Mouse (Mus musculus) thymus, postnatal 10 days (tissue): ENCODE results near the gene Dnal4.

ENCODE experiments used
- DNase-seq, 2 experiments: peaks; one replicate each; pipeline ENCODE4 v3.0.0; 2021; ENCODE audit warnings: low spot score in 2 of 2

The Dnal4 gene

GRCm38 (mm10) chr15:79763601-79764246 is 13.9 kb downstream of the Dnal4 start:
- no peak for DNase-seq

- DNase-seq: no peak
These were observed 14.6 kb downstream of the Dnal4 start for GRCm38 (mm10) chr15:79763001-79763400.

- DNase-seq: no peak
These were observed 16.7 kb downstream of the Dnal4 start for GRCm38 (mm10) chr15:79760956-79761355.

- no peak for DNase-seq
These were observed 20.5 kb downstream of the Dnal4 start for GRCm38 (mm10) chr15:79757118-79757517.

- DNase-seq: no peak
These were observed 21.5 kb downstream of the Dnal4 start for GRCm38 (mm10) chr15:79755977-79756625.

GRCm38 (mm10) chr15:79755176-79755575 is 22.5 kb downstream of the Dnal4 start:
- no peak for DNase-seq

GRCm38 (mm10) chr15:79753873-79754272 is 23.8 kb downstream of the Dnal4 start:
- DNase-seq: no peak

- no peak for DNase-seq
These were observed 24.3 kb downstream of the Dnal4 start for GRCm38 (mm10) chr15:79753420-79753752.

- DNase-seq: peak; percentile 55 to 71
These were observed 24.8 kb downstream of the Dnal4 start for GRCm38 (mm10) chr15:79752742-79753419.

- DNase-seq: no peak
These were observed 25.9 kb downstream of the Dnal4 start for GRCm38 (mm10) chr15:79751772-79752171.

GRCm38 (mm10) chr15:79750266-79750665 is 27.4 kb downstream of the Dnal4 start:
- DNase-seq: no peak

- DNase-seq: no peak
These were observed 28.5 kb downstream of the Dnal4 start for GRCm38 (mm10) chr15:79749162-79749561.

GRCm38 (mm10) chr15:79747998-79748397 is 29.7 kb downstream of the Dnal4 start:
- peak; percentile 22 to 50 for DNase-seq

GRCm38 (mm10) chr15:79745883-79746282 is 31.8 kb downstream of the Dnal4 start:
- no peak for DNase-seq

- DNase-seq: no peak
These were observed 32.3 kb downstream of the Dnal4 start for GRCm38 (mm10) chr15:79745312-79745711.

- no peak for DNase-seq
These were observed 32.9 kb downstream of the Dnal4 start for GRCm38 (mm10) chr15:79744742-79745141.

GRCm38 (mm10) chr15:79744001-79744400 is 33.6 kb downstream of the Dnal4 start:
- DNase-seq: no peak

GRCm38 (mm10) chr15:79742706-79743023 is 35.0 kb downstream of the Dnal4 start:
- no peak for DNase-seq

GRCm38 (mm10) chr15:79741921-79742705 is 35.5 kb downstream of the Dnal4 start, which contains the start of gene Sun2:
Gene Sun2 (minus strand): TSS chr15:79742536.
- peak; percentile 90 to 93 for DNase-seq

GRCm38 (mm10) chr15:79741173-79741858 is 36.3 kb downstream of the Dnal4 start:
- DNase-seq: peak; percentile 48 to 53

- no peak for DNase-seq
These were observed 36.9 kb downstream of the Dnal4 start for GRCm38 (mm10) chr15:79740739-79741138.

GRCm38 (mm10) chr15:79734311-79734710 is 43.3 kb downstream of the Dnal4 start:
- no peak for DNase-seq
